17 mouse cellular contexts compared by ENCODE assay signal in the genomic region with DNA sequence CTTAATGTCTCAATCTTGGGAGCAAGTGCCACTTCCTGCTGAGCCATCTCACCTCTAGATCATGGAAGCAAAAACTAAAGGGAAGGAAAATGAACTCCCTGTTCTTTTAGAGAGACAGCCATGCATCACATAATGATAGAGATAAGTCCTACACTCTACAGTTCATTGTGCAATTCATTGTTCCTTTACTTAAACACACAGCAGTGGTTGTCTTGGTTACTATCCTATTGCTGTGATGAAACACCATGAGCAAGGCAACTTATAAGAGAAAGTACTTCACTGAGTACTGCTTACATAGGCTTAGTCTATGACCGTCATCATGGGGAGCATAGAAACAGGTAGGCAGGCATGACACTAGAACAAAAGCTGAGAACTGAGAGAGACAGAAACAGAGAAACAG.
"Had no signal": no experiment of that assay in that cellular context is flagged by ENCODE, and none has a peak within 500 bp of the region (broad histone marks: within the 10 kb centered on the region; RNA-seq: fewer than 3 reads in every experiment).

No protein-coding gene starts in this region.

- H3K9me3 ChIP-seq: kidney, embryonic 15.5 days; limb, embryonic 10.5 days; limb, embryonic 13.5 days; liver, embryonic 13.5 days; lung, embryonic 15.5 days had no signal

- DNase-seq: kidney, adult 11 months; kidney, adult 8-10 months; kidney, postnatal 14 days; kidney, postnatal 4 days; layer of hippocampus, postnatal 36 days; liver, embryonic 13.5 days; lung, postnatal 14 days; midbrain, embryonic 14.5 days; thymus, adult 18-20 months; thymus, postnatal 36 days had no signal

- H3K4me1 ChIP-seq: limb, embryonic 10.5 days; liver, embryonic 13.5 days; lung, embryonic 15.5 days had no signal

- ATAC-seq: hindbrain, postnatal 0 days; inflammation-experienced regulatory T-cells, adult 6 months had no signal

- H3K4me3 ChIP-seq: kidney, embryonic 15.5 days; limb, embryonic 10.5 days; limb, embryonic 13.5 days; liver, embryonic 13.5 days; lung, embryonic 15.5 days had no signal

- H3K36me3 ChIP-seq: limb, embryonic 10.5 days; limb, embryonic 13.5 days; liver, embryonic 13.5 days; lung, embryonic 15.5 days had no signal

- H3K27me3 ChIP-seq: kidney, embryonic 15.5 days; limb, embryonic 13.5 days; liver, embryonic 13.5 days; lung, embryonic 15.5 days had no signal

- H3K9ac ChIP-seq: kidney, embryonic 15.5 days; limb, embryonic 13.5 days; liver, embryonic 13.5 days; lung, embryonic 15.5 days had no signal

- H3K4me2 ChIP-seq: kidney, embryonic 15.5 days; limb, embryonic 13.5 days; liver, embryonic 13.5 days; lung, embryonic 15.5 days; midbrain, embryonic 11.5 days had no signal

- H3K27ac ChIP-seq: hindbrain, postnatal 0 days; kidney, embryonic 15.5 days; limb, embryonic 10.5 days; limb, embryonic 13.5 days; liver, embryonic 13.5 days; lung, embryonic 15.5 days had no signal
